Mouse (Mus musculus) liver, embryonic 13.5 days (tissue): ENCODE results near the gene Siah3. TPM values are rescaled to one million over a fixed set of nuclear protein-coding genes. Genes with fewer than 3 reads are reported as not detected.
A peak's percentile ranks its signal among the peaks of the same experiment; 100 is the strongest.

Source experiments
- ATAC-seq: fragments of 200-750 bp; cut with Nextera tagmentation; 2 replicates; pipeline ENCODE4 v1.8.0; 2017; ENCODE audit warnings: low read depth, mild to moderate bottlenecking, moderate number of reproducible peaks, moderate library complexity
- DNase-seq: peaks from one replicate; pipeline ENCODE4 v3.0.0; 2022
- H3K27ac ChIP-seq: fragments of 300-500 bp; sonication (generic); 2 replicates; pipeline ENCODE4 v1.5.1; 2015; ENCODE audit warnings: moderate library complexity, mild to moderate bottlenecking, inconsistent platforms
- H3K27me3 ChIP-seq: fragments of 300-500 bp; sonication (generic); 2 replicates; pipeline ENCODE4 v1.6.1; 2015; ENCODE audit warnings: mild to moderate bottlenecking, inconsistent platforms
- H3K36me3 ChIP-seq: fragments of 300-500 bp; sonication (generic); 2 replicates; pipeline ENCODE4 v1.6.1; 2015; ENCODE audit warnings: mild to moderate bottlenecking, inconsistent platforms
- H3K4me1 ChIP-seq: fragments of 300-500 bp; sonication (generic); replicated peaks from 2 replicates; pipeline ENCODE4 v1.6.1; 2015; ENCODE audit warnings: inconsistent platforms
- H3K4me2 ChIP-seq: fragments of 300-500 bp; sonication (generic); 2 replicates; pipeline ENCODE4 v1.6.1; 2015; ENCODE audit warnings: inconsistent platforms, mild to moderate bottlenecking, moderate library complexity
- H3K4me3 ChIP-seq: fragments of 300-500 bp; sonication (generic); replicated peaks from 2 replicates; pipeline ENCODE4 v1.5.1; 2015; ENCODE audit warnings: mild to moderate bottlenecking, inconsistent platforms
- H3K9ac ChIP-seq: fragments of 300-500 bp; sonication (generic); 2 replicates; pipeline ENCODE4 v1.6.1; 2015; ENCODE audit warnings: mild to moderate bottlenecking, inconsistent platforms
- H3K9me3 ChIP-seq: fragments of 300-500 bp; sonication (generic); replicated peaks from 2 replicates; pipeline ENCODE4 v1.6.1; 2016; ENCODE audit warnings: inconsistent platforms
- WGBS: fragments of 180-500 bp; shearing (Covaris S2); methylation state at CpG from one replicate; pipeline ENCODE4 v1.1.7; 2015; ENCODE audit not compliant: insufficient replicate concordance; 5-methylcytosine and 5-hydroxymethylcytosine counted together
- polyA plus RNA-seq: library from polyadenylated mRNA; unstranded; fragments of >200 nt; fragmentation: Nextera tagmentation; extraction: Ambion mirVana; gene quantifications from 2 replicates; pipeline ENCODE4 v1.2.1, GENCODE M21; 2015

The Siah3 gene
- 0.06 and 0.08 TPM in 2 replicates for polyA plus RNA-seq

DNA sequence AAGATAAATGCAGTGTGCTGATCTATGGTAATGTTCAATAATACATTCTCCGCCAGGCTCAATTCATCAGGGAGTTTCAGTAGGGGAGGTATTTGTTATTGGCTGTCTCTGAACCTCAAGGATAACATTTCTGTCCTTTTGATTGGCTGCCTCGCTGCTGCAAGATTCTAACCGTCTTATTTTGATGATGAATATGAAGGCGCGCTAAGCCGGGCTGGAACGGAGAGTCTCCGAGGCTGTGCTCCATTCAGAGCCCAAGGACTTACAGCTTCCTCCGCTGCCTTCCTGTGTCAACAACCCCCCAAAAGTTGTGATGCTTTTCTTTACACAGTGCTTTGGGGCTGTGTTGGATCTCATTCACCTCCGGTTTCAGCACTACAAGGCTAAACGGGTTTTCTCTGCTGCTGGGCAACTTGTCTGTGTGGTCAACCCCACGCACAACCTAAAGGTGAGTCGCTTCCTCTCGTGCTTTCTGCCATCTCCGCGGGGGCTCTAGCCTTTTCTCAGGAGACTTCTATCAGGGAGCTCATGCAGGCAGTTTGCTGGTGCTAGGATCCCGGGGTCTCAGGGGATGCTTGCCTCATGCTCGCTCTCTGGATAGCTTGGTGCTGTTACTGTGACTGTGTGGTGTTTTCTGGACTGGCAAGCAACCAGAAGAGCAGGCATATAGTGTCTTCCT is at the start of gene Siah3:
Gene Siah3, plus strand, starts transcription at position 240 of the 679 bp plus-strand sequence.
- peak within 1 kb of the TSS; percentile 23; the same call in 1 of the 2 replicates for H3K4me3 ChIP-seq
- peaks cover 29% of the 10 kb centered on the region for H3K27me3 ChIP-seq
- H3K9ac ChIP-seq = no peak within 1 kb of the TSS
- no peaks in the 10 kb centered on the region for H3K36me3 ChIP-seq
- DNase-seq (no peak), ATAC-seq (no peak)
- WGBS = 23% methylated on average over 18 of the region's 18 CpGs
- peak within 1 kb of the TSS; percentile 49 for H3K4me2 ChIP-seq
- no peak within 1 kb of the TSS for H3K27ac ChIP-seq
- H3K9me3 ChIP-seq = no peaks in the 10 kb centered on the region
- H3K4me1 ChIP-seq = 0 out of 2 replicates have a peak, but pooled peaks cover 3% of the 10 kb centered on the region

DNA sequence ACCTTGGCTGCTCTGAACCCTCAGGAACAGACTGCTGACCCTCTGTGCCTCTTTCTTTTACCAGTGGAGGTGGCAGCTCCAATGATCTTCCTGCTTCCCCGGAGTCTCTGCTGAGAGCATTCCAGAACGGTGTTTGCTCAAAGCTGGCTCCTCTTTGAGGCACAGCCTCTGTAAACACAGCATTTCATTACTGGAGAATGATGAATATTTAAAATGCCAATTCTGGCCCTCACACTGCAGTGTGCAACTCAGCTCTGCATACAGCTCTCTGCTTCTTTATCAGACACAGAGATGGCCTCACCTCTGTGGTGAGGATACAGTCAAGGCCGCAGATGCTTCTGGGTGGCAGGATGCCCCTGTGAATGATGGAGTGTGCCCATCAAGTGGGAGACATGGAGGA is 46.0 kb upstream of the Siah3 start:
- Histone ChIP-seq H3K36me3 (no peaks in the 10 kb centered on the region), H3K9ac (no peak overlapping the region), H3K27me3 (no peaks in the 10 kb centered on the region), H3K4me2 (no peak overlapping the region), H3K4me3 (no peak overlapping the region), H3K9me3 (no peaks in the 10 kb centered on the region), H3K4me1 (no peaks in the 10 kb centered on the region), H3K27ac (no peak overlapping the region)
- WGBS = 67% methylated on average over 3 of the region's 3 CpGs
- no peak for DNase-seq
- no peak for ATAC-seq

DNA sequence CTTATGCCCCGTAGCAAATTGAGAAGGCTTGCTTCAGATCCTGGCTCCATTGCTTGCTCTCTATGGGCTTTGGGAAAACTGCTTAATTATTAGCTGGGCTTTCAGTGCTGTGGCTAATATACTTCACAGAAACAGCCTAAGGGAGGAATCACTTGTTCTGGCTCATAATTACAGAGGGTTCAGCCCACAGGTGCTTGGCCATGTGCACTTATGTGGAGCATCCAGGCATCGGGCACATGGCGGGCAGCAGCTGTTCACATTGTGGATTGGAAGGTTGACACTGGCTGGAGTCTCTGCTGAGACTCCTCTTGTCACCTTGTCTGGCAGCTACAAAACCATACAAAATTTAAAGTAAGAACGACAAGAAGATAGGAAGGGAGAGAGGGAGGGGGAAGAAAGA is 45.4 kb upstream of the Siah3 start:
- Histone ChIP-seq H3K27me3 (no peaks in the 10 kb centered on the region), H3K4me3 (no peak overlapping the region), H3K4me1 (no peaks in the 10 kb centered on the region), H3K36me3 (no peaks in the 10 kb centered on the region), H3K9ac (no peak overlapping the region), H3K9me3 (no peaks in the 10 kb centered on the region), H3K4me2 (no peak overlapping the region), H3K27ac (no peak overlapping the region)
- WGBS = 75% methylated on average over 4 of the region's 4 CpGs
- DNase-seq = no peak
- no peak for ATAC-seq

DNA sequence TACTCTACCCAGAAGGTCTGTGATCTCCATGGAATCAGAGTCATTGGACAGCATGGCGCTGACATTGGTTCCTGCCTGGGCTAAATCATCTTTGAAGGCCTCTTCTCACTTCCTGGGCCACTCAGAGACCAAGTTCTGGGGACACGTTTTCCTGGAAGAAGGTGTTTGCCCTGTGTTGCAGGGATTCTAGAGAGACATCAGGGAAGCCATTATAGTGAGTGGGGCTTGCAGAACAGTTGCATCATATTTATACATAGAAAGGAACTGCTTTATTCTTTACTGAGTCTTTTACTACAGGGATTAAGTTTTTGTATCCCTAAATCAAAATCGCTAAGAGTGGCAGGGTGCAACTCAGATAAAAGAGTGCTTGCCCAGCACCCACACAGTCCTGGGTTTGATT is 37.1 kb upstream of the Siah3 start:
- H3K4me1 ChIP-seq = no peaks in the 10 kb centered on the region
- no peaks in the 10 kb centered on the region for H3K27me3 ChIP-seq
- no peak for ATAC-seq
- no peak for DNase-seq
- no peak overlapping the region for H3K4me3 ChIP-seq
- no peaks in the 10 kb centered on the region for H3K9me3 ChIP-seq
- no peaks in the 10 kb centered on the region for H3K36me3 ChIP-seq
- 55% methylated on average over 3 of the region's 3 CpGs for WGBS
- no peak overlapping the region for H3K27ac ChIP-seq
- no peak overlapping the region for H3K9ac ChIP-seq
- H3K4me2 ChIP-seq = no peak overlapping the region

DNA sequence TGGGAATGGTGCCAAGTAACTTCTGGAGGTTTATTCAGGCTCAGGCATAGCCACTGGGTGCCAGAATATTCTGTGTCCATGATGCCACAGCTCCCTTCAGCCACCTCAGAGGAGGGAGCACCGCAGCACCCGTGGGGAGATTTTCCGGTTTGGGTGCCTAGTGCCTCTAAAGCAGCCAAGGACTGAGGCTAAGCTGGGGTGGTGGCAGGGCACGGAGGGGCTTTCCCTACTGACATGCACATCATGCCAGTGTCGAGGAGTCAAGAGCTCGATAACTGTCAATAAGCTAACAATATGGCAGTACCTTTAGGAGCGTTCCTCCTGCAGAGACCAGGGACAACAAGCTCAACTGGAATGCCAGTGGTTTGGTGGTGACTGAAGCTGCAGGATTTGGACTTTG is 35.9 kb upstream of the Siah3 start:
- ATAC-seq (no peak), DNase-seq (no peak)
- Histone ChIP-seq H3K27ac (no peak overlapping the region), H3K9ac (no peak overlapping the region), H3K4me1 (no peaks in the 10 kb centered on the region), H3K9me3 (no peaks in the 10 kb centered on the region; the same call in 1 of the 2 replicates), H3K4me2 (no peak overlapping the region), H3K36me3 (no peaks in the 10 kb centered on the region), H3K4me3 (no peak overlapping the region), H3K27me3 (no peaks in the 10 kb centered on the region)
- WGBS = 73% methylated on average over 7 of the region's 7 CpGs

DNA sequence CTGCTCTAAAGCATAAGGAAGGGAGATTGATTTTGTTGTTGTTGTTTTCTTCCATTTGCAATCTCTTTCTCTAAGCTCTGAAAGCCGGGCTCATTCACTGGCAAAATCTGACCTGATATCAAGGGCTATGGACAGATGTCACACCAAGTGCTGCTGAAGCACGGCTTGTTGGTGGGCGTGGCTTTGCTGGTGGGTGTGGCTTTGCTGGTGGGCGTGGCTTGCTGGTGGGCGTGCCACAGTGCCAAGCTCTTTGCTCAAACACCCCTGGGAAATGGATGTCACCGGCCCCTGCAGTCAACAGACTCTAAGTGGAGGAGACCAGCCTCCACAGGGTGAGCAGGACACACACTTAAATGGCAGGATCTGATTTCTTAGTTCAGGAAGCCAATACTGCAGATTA is 35.0 kb upstream of the Siah3 start:
- DNase-seq (no peak), ATAC-seq (no peak)
- no peak overlapping the region for H3K27ac ChIP-seq
- no peak overlapping the region for H3K4me2 ChIP-seq
- H3K9ac ChIP-seq = no peak overlapping the region
- no peaks in the 10 kb centered on the region for H3K27me3 ChIP-seq
- H3K36me3 ChIP-seq = no peaks in the 10 kb centered on the region
- H3K4me3 ChIP-seq = no peak overlapping the region
- WGBS = 42% methylated on average over 6 of the region's 6 CpGs
- no peaks in the 10 kb centered on the region; the same call in 1 of the 2 replicates for H3K9me3 ChIP-seq
- no peaks in the 10 kb centered on the region for H3K4me1 ChIP-seq

DNA sequence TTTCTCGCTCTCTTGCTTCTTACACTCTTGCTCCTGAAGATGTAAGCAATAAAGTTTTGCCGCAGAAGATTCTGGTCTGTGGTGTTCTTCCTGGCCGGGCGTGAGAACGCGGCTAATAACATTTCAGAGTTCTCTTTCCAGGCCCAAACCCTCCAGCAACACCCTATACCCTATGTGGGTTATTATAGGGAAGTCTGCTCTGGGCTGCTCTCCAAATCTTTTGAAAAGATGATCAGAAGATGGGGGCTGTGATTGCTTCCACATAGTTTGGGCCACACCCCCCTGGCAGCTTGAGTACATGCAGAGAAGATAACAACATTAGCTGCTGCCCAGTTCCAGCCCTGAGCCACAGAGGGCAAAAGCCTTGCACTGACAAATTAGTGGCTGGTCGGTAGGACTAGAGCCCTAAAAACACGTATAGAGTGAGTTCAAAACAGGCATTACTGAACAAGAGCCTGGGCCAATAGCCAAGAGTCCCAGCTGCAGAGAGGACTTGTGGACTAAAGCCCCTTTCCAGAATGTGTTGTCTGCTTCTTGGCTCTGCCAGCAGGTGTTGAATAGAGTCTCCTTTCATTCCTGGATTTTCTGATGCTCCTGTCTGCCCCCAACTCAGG is 24.5 kb upstream of the Siah3 start:
- Histone ChIP-seq H3K4me2 (no peak overlapping the region), H3K4me1 (no peaks in the 10 kb centered on the region), H3K9me3 (no peaks in the 10 kb centered on the region), H3K36me3 (no peaks in the 10 kb centered on the region), H3K27me3 (no peaks in the 10 kb centered on the region), H3K4me3 (no peak overlapping the region), H3K9ac (no peak overlapping the region), H3K27ac (no peak overlapping the region)
- no peak for DNase-seq
- 76% methylated on average over 7 of the region's 8 CpGs for WGBS
- ATAC-seq = no peak

DNA sequence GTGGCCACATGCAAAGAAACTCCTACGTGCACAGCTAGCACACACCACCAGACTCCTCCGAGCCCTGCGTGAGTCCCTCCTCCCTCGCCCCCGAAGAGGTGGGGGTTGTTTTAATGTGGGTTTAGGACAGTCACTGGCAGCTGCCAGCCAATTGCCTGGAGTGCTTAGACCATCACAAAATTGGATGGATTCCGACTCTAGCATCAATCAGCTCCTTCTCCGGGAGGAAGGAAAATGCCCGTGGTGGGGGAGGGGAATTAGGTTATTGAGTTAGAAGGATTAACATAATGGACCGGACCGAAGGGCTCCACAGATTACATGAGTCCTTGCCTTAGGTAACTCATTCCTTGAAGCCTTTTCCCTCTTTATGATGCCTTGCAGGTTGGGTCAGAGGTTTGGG is 22.9 kb upstream of the Siah3 start:
- WGBS = 76% methylated on average over 10 of the region's 10 CpGs
- no peaks in the 10 kb centered on the region for H3K9me3 ChIP-seq
- H3K9ac ChIP-seq = no peak overlapping the region
- ATAC-seq = no peak
- H3K27ac ChIP-seq = no peak overlapping the region
- H3K36me3 ChIP-seq = no peaks in the 10 kb centered on the region
- no peak overlapping the region for H3K4me3 ChIP-seq
- no peaks in the 10 kb centered on the region for H3K27me3 ChIP-seq
- no peak for DNase-seq
- no peaks in the 10 kb centered on the region for H3K4me1 ChIP-seq
- no peak overlapping the region for H3K4me2 ChIP-seq

DNA sequence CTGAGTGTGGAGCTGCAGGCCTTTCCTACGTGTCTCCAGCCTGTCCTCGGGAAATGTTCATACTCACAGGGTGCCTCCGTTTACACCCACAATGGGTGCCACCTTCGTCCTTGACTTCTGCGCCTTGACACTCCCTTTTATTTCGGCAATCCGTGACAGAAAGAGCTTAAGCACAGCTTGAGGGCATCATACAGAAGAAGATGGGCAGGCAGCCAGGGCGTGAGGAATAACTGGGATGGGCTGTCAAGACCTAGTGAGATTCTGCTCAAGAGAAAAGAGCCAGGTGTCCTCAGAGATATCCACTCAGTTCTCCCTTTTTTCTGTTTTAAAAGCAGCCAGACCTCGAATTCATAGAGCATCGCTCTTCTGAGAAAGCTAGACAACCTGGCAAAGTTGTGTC is 21.2 kb upstream of the Siah3 start:
- Histone ChIP-seq H3K9me3 (no peaks in the 10 kb centered on the region), H3K36me3 (no peaks in the 10 kb centered on the region), H3K9ac (no peak overlapping the region), H3K4me2 (no peak overlapping the region), H3K27me3 (no peaks in the 10 kb centered on the region), H3K4me3 (no peak overlapping the region), H3K4me1 (no peaks in the 10 kb centered on the region), H3K27ac (no peak overlapping the region)
- ATAC-seq = no peak
- 68% methylated on average over 10 of the region's 10 CpGs for WGBS
- DNase-seq = no peak

DNA sequence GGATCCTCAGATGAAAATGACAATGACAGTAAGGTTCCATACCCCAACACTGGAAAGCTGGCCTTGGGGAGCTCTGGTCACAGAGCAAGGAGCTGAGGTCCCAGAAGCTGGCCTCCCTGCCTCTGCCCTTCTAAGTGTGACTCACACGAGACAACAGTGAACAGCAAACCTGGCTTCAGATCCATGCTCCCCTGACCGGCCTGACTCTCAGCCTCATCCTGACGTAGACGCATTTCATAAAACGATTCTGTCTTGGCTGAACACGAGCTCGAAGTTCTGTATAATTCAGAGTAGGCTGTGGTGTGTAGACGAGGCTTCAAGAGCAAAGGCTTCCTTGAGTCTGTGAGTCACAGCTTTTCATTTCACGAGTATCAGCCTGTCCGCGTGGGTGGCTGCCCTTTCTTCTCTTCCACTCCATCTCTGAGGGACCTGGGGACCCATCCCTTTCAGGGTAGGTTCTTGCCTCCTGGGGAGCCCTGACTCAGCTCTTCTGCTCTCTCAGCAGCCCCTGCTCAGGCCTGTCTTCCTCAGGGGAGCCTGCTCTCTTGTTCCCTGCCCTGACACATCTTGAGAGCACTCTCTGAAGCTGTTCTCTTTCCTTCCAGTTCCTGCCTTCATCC is 11.2 kb upstream of the Siah3 start:
- Histone ChIP-seq H3K27ac (no peak overlapping the region), H3K9me3 (no peaks in the 10 kb centered on the region), H3K36me3 (no peaks in the 10 kb centered on the region), H3K27me3 (no peaks in the 10 kb centered on the region), H3K4me1 (peaks cover 7% of the 10 kb centered on the region; the same call in 1 of the 2 replicates), H3K4me3 (no peak overlapping the region), H3K4me2 (no peak overlapping the region), H3K9ac (no peak overlapping the region)
- ATAC-seq (no peak), DNase-seq (no peak)
- 64% methylated on average over 11 of the region's 11 CpGs for WGBS

DNA sequence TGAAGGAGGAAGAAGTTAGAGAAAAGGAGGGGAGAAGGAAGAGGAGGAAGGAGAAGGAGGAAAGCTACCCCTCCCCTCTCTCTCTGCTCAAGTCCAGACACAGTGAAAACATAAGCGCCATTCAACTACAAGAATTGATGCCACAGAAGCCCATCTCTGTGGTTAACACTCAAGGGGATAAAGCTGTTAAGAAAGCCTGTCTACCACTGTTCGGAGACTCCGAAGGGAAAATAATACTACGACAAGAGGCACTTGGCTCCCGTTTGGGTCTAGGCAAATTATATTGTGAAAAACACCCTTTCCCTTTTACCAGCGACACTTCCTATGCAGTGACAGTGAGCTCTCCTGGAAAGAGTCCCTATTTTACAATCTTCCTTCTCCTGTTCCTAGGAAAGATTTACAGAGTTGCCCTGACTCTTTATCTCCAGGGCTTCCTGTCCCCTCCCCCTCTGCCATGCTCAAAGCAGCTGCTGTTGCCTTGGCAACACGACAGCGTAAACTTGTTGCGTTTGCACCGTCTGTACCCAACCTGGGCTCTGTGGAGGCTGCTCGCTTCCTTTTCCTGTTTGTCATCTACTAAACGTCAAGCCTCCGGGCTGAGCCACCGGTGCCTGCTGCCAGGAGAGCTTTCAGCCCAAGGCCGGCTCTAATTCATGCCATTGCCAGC is 10.4 kb upstream of the Siah3 start:
- peak overlapping the region; percentile 33; the same call in 1 of the 2 replicates for H3K9ac ChIP-seq
- peak overlapping the region; percentile 28 for H3K4me3 ChIP-seq
- H3K4me1 ChIP-seq = peaks cover 7% of the 10 kb centered on the region; the same call in 1 of the 2 replicates
- ATAC-seq = peak; percentile 58
- peak; percentile 8 for DNase-seq
- H3K27me3 ChIP-seq = no peaks in the 10 kb centered on the region
- H3K4me2 ChIP-seq = peak overlapping the region; percentile 56
- H3K9me3 ChIP-seq = no peaks in the 10 kb centered on the region
- 5% methylated on average over 15 of the region's 15 CpGs for WGBS
- no peaks in the 10 kb centered on the region for H3K36me3 ChIP-seq
- H3K27ac ChIP-seq = no peak overlapping the region
